Mouse (Mus musculus) kidney, adult 2 months (tissue): ENCODE results near the gene Cldn14. TPM values are rescaled to one million over a fixed set of nuclear protein-coding genes. Genes with fewer than 3 reads are reported as not detected.

ENCODE experiments used
- DNase-seq: peaks from one replicate; pipeline ENCODE4 v3.0.0; 2021
- H3K27ac ChIP-seq: fragments of 200-500 bp; 2 replicates; pipeline ENCODE4 v1.5.1; 2012; ENCODE audit warnings: low read depth, low read length, control low read depth, inconsistent platforms; ENCODE audit not compliant: insufficient read depth
- H3K27me3 ChIP-seq: fragments of 200-500 bp; replicated peaks from 2 replicates; pipeline ENCODE4 v1.6.1; 2012; ENCODE audit warnings: mild to moderate bottlenecking, moderate library complexity, low read length, inconsistent platforms; ENCODE audit not compliant: control insufficient read depth, insufficient read depth
- H3K36me3 ChIP-seq: fragments of 200-500 bp; 2 replicates; pipeline ENCODE4 v1.6.1; 2012; ENCODE audit warnings: mild to moderate bottlenecking, moderate library complexity, low read length, inconsistent platforms; ENCODE audit not compliant: control insufficient read depth, insufficient read depth
- H3K4me1 ChIP-seq: fragments of 200-500 bp; 2 replicates; pipeline ENCODE4 v1.6.1; 2011; ENCODE audit warnings: low read length; ENCODE audit not compliant: control insufficient read depth, insufficient read depth
- H3K4me3 ChIP-seq: fragments of 200-500 bp; 2 replicates; pipeline ENCODE4 v1.5.1; 2011; ENCODE audit warnings: mild to moderate bottlenecking, low read depth, low read length, control low read depth; ENCODE audit not compliant: insufficient read depth
- CTCF ChIP-seq: fragments of 200-500 bp; conservative IDR thresholded peaks from 2 replicates; pipeline ENCODE4 v1.5.1; 2011; ENCODE audit warnings: low read depth, mild to moderate bottlenecking, control low read depth, low read length, moderate library complexity, mixed read lengths; ENCODE audit not compliant: insufficient read depth, insufficient read length
- POLR2A ChIP-seq: fragments of 200-500 bp; IDR thresholded peaks from one replicate; pipeline ENCODE4 v1.6.1; 2011; ENCODE audit warnings: low read depth, low read length, control low read depth
- WGBS: fragments of 180-500 bp; shearing (Covaris S2); methylation state at CpG from one replicate; pipeline ENCODE4 v1.1.7; 2018; 5-methylcytosine and 5-hydroxymethylcytosine counted together
- polyA plus RNA-seq: library from polyadenylated mRNA; depleted of rRNA; stranded (reverse); fragments of >200 nt; gene quantifications from 2 replicates; pipeline ENCODE4 v1.2.3, GENCODE M21; 2012

Gene Cldn14
- polyA plus RNA-seq, 1 experiment = 0.38 TPM

GRCm38 (mm10) chr16:93932185-93933168, 76.2 kb downstream of the Cldn14 start:
- no peak overlapping the region for H3K4me3 ChIP-seq
- 45% methylated on average over 17 of the region's 17 CpGs for WGBS
- no peaks in the 10 kb centered on the region for H3K27me3 ChIP-seq
- no peaks in the 10 kb centered on the region for H3K36me3 ChIP-seq
- no peak overlapping the region for H3K27ac ChIP-seq
- no peak for DNase-seq
- TF ChIP-seq CTCF (no peak), POLR2A (no peak)
- H3K4me1 ChIP-seq = no peaks in the 10 kb centered on the region

DNA sequence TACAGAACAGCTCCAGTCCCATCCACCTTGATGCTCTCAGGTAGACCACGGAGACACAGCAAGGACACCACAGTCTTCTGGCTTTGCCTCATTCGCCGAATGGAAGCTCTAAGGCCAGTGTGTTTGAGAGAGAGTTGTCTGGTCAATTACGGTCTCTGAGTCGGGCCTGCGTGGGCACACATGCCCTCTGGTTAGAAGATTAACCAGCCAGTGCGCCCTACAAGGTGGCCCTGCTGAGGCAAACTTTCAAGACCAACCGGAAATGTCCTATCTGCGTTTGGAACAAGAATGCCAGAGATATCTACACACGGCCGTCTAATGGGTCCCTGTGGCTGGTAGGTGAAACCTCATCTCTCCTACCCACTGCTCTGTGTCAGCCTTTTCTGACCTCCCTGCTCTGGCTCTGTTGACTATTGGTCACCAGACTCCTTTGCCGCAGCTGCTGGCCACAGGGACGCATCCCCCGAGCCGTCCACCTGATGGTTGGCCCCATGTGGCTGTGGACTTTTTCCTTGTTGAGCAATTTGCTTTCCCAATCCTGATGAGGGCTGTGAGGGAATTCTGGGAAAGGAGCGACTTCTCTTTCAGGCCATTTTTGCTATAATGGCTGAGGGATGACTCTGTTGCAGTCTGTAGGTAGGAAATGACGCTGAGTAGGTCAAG, 79.1 kb downstream of the Cldn14 start:
- 61% methylated on average over 17 of the region's 17 CpGs for WGBS
- H3K27ac ChIP-seq = no peak overlapping the region
- no peak overlapping the region for H3K4me3 ChIP-seq
- no peaks in the 10 kb centered on the region for H3K36me3 ChIP-seq
- no peaks in the 10 kb centered on the region for H3K27me3 ChIP-seq
- no peak for DNase-seq
- H3K4me1 ChIP-seq = no peaks in the 10 kb centered on the region
- TF ChIP-seq POLR2A (no peak), CTCF (no peak)

- Histone ChIP-seq H3K4me1 (no peaks in the 10 kb centered on the region), H3K27me3 (no peaks in the 10 kb centered on the region), H3K4me3 (no peak overlapping the region), H3K36me3 (no peaks in the 10 kb centered on the region), H3K27ac (no peak overlapping the region)
- DNase-seq = no peak
- TF ChIP-seq POLR2A (no peak), CTCF (no peak)
- WGBS = 84% methylated on average over 8 of the region's 8 CpGs
Measured at GRCm38 (mm10) chr16:93925684-93926247, 82.9 kb downstream of the Cldn14 start.

GRCm38 (mm10) chr16:93923788-93924187, 84.8 kb downstream of the Cldn14 start:
- Histone ChIP-seq H3K4me1 (no peaks in the 10 kb centered on the region), H3K4me3 (no peak overlapping the region), H3K36me3 (no peaks in the 10 kb centered on the region), H3K27me3 (no peaks in the 10 kb centered on the region), H3K27ac (no peak overlapping the region)
- TF ChIP-seq CTCF (no peak), POLR2A (no peak)
- 65% methylated on average over 7 of the region's 7 CpGs for WGBS
- no peak for DNase-seq

GRCm38 (mm10) chr16:93922835-93923389, 85.7 kb downstream of the Cldn14 start:
- no peak for TF ChIP-seq CTCF
- TF ChIP-seq POLR2A = no peak
- Histone ChIP-seq H3K4me3 (no peak overlapping the region), H3K36me3 (no peaks in the 10 kb centered on the region), H3K27ac (no peak overlapping the region), H3K4me1 (no peaks in the 10 kb centered on the region), H3K27me3 (no peaks in the 10 kb centered on the region)
- DNase-seq = no peak
- WGBS = 87% methylated on average over 5 of the region's 5 CpGs

DNA sequence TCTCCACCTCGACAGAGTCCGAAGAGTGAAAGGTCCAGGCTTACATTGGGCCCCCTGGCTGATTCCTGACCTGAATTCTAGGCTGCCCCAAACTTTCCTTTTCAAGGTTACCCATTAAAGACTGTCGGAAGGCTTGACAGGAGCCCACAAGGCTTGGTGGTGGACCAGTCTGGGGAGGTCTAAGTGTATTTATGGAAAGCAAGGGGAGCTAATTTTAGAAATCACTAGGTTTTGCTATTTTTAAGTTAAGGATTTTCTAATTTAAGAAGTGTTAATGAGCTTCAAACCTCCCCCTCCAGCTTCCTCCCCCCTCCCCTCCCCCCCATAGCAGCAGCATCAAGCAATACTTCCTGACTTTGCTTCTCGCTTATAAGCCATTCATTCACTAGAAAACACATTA, 88.0 kb downstream of the Cldn14 start:
- TF ChIP-seq CTCF (no peak), POLR2A (no peak)
- WGBS = 60% methylated on average over 4 of the region's 4 CpGs
- DNase-seq = no peak
- H3K4me3 ChIP-seq = no peak overlapping the region
- no peaks in the 10 kb centered on the region for H3K36me3 ChIP-seq
- H3K27ac ChIP-seq = no peak overlapping the region
- H3K27me3 ChIP-seq = no peaks in the 10 kb centered on the region
- H3K4me1 ChIP-seq = no peaks in the 10 kb centered on the region
